Mouse (Mus musculus) small intestine, adult 2 months (tissue): ENCODE results near the gene Ssh3.

Experiments used
- CTCF ChIP-seq: fragments of 200-500 bp; IDR thresholded peaks from 2 replicates; pipeline ENCODE4 v1.5.1; 2012; ENCODE audit warnings: low read depth, mild to moderate bottlenecking, control low read depth, inconsistent platforms, low read length, moderate library complexity, mixed read lengths; ENCODE audit not compliant: insufficient replicate concordance, insufficient read length; ENCODE audit errors: extremely low read depth
- POLR2A ChIP-seq: fragments of 200-500 bp; IDR thresholded peaks from 2 replicates; pipeline ENCODE4 v1.6.1; 2012; ENCODE audit warnings: low read depth, mild to moderate bottlenecking, control low read depth, inconsistent platforms, low read length, moderate library complexity

- no peak for TF ChIP-seq CTCF
- TF ChIP-seq POLR2A = no peak
Observed at GRCm38 (mm10) chr19:4296611-4297010, 27.6 kb upstream of the Ssh3 start.
